Mouse (Mus musculus) forebrain, embryonic 12.5 days (tissue): ENCODE data around the gene Pi16. TPM values are rescaled to one million over a fixed set of nuclear protein-coding genes. Genes with fewer than 3 reads are reported as not detected.
"Not testable (repeated sequence)": the region's sequence is repeated elsewhere in the genome, so short reads cannot be mapped to it uniquely, and the experiment has no call there.

Source experiments
- ATAC-seq: fragments of 200-750 bp; cut with Nextera tagmentation; 2 replicates; pipeline ENCODE4 v1.8.0; 2017; ENCODE audit warnings: moderate TSS enrichment; ENCODE audit not compliant: low FRiP score
- H3K27ac ChIP-seq: fragments of 300-500 bp; sonication (generic); 2 replicates; pipeline ENCODE4 v1.5.1; 2016; ENCODE audit warnings: mild to moderate bottlenecking
- H3K27me3 ChIP-seq: fragments of 300-500 bp; sonication (generic); 2 replicates; pipeline ENCODE4 v1.6.1; 2016; ENCODE audit warnings: mild to moderate bottlenecking
- H3K36me3 ChIP-seq: fragments of 300-500 bp; sonication (generic); replicated peaks from 2 replicates; pipeline ENCODE4 v1.6.1; 2016; ENCODE audit warnings: mild to moderate bottlenecking
- H3K4me1 ChIP-seq: fragments of 300-500 bp; sonication (generic); 2 replicates; pipeline ENCODE4 v1.6.1; 2016
- H3K4me2 ChIP-seq: fragments of 300-500 bp; sonication (generic); 2 replicates; pipeline ENCODE4 v1.6.1; 2016; ENCODE audit warnings: mild to moderate bottlenecking, moderate library complexity
- H3K4me3 ChIP-seq: fragments of 300-500 bp; sonication (generic); replicated peaks from 2 replicates; pipeline ENCODE4 v1.5.1; 2016; ENCODE audit warnings: mild to moderate bottlenecking
- H3K9ac ChIP-seq: fragments of 300-500 bp; sonication (generic); 2 replicates; pipeline ENCODE4 v1.6.1; 2016; ENCODE audit warnings: mild to moderate bottlenecking
- H3K9me3 ChIP-seq: fragments of 300-500 bp; sonication (generic); 2 replicates; pipeline ENCODE4 v1.6.1; 2016
- WGBS: fragments of 180-500 bp; shearing (Covaris S2); methylation state at CpG from one replicate; pipeline ENCODE4 v1.1.7; 2016; 5-methylcytosine and 5-hydroxymethylcytosine counted together
- polyA plus RNA-seq: library from polyadenylated mRNA; unstranded; fragments of >200 nt; fragmentation: Nextera tagmentation; extraction: Ambion mirVana; gene quantifications from 2 replicates; pipeline ENCODE4 v1.2.1, GENCODE M21; 2016

The Pi16 gene
- polyA plus RNA-seq, 1 experiment from 2014 or later = 2.2 TPM

- Histone ChIP-seq H3K9me3 (no peaks in the 10 kb centered on the region), H3K27me3 (no peaks in the 10 kb centered on the region), H3K9ac (no peak overlapping the region), H3K36me3 (peaks cover 84% of the 10 kb centered on the region), H3K4me3 (no peak overlapping the region), H3K4me1 (peaks cover 29% of the 10 kb centered on the region), H3K27ac (0 out of 2 replicates have a peak overlapping the region, but pooled peaks have one; percentile 3), H3K4me2 (no peak overlapping the region)
- WGBS = 89% methylated on average over 18 of the region's 18 CpGs
- ATAC-seq = no peak
These were observed 23.2 kb downstream of the Pi16 start for GRCm38 (mm10) chr17:29340406-29341261.

- 0 out of 2 replicates have a peak, but pooled peaks have one; percentile 44 for ATAC-seq
- Histone ChIP-seq H3K36me3 (peaks cover 74% of the 10 kb centered on the region), H3K9me3 (no peaks in the 10 kb centered on the region), H3K4me1 (peaks cover 39% of the 10 kb centered on the region), H3K27ac (peak overlapping the region; percentile 66), H3K9ac (0 out of 2 replicates have a peak overlapping the region, but pooled peaks have one; percentile 12), H3K4me2 (no peak overlapping the region), H3K27me3 (no peaks in the 10 kb centered on the region), H3K4me3 (no peak overlapping the region)
- WGBS = 21% methylated on average over 9 of the region's 9 CpGs
These were observed 24.1 kb downstream of the Pi16 start for GRCm38 (mm10) chr17:29341591-29342003.

GRCm38 (mm10) chr17:29342010-29342910, 24.8 kb downstream of the Pi16 start:
- H3K9me3 ChIP-seq = no peaks in the 10 kb centered on the region
- H3K4me3 ChIP-seq = no peak overlapping the region
- 54% methylated on average over 13 of the region's 13 CpGs for WGBS
- peaks cover 40% of the 10 kb centered on the region for H3K4me1 ChIP-seq
- peaks cover 68% of the 10 kb centered on the region for H3K36me3 ChIP-seq
- no peaks in the 10 kb centered on the region for H3K27me3 ChIP-seq
- H3K4me2 ChIP-seq = no peak overlapping the region
- peak overlapping the region; percentile 66 for H3K27ac ChIP-seq
- 0 out of 2 replicates have a peak overlapping the region, but pooled peaks have one; percentile 12 for H3K9ac ChIP-seq
- 0 out of 2 replicates have a peak, but pooled peaks have one; percentile 21 for ATAC-seq

GRCm38 (mm10) chr17:29343241-29343640, 25.8 kb downstream of the Pi16 start:
- Histone ChIP-seq H3K9ac (no peak overlapping the region), H3K4me1 (peaks cover 45% of the 10 kb centered on the region), H3K4me3 (no peak overlapping the region), H3K27ac (no peak overlapping the region), H3K9me3 (no peaks in the 10 kb centered on the region), H3K27me3 (no peaks in the 10 kb centered on the region), H3K36me3 (peaks cover 59% of the 10 kb centered on the region), H3K4me2 (no peak overlapping the region)
- 90% methylated on average over 5 of the region's 5 CpGs for WGBS
- ATAC-seq = no peak

- Histone ChIP-seq H3K36me3 (peaks cover 39% of the 10 kb centered on the region), H3K27me3 (no peaks in the 10 kb centered on the region), H3K27ac (no peak overlapping the region), H3K4me1 (peaks cover 47% of the 10 kb centered on the region), H3K4me2 (peak overlapping the region; percentile 77; the same call in 1 of the 2 replicates), H3K9ac (no peak overlapping the region; the same call in 1 of the 2 replicates), H3K4me3 (no peak overlapping the region), H3K9me3 (no peaks in the 10 kb centered on the region)
- ATAC-seq = no peak
- WGBS = 95% methylated on average over 12 of the region's 12 CpGs
These were observed 27.8 kb downstream of the Pi16 start for GRCm38 (mm10) chr17:29345272-29345671.

- peaks cover 30% of the 10 kb centered on the region for H3K36me3 ChIP-seq
- no peaks in the 10 kb centered on the region for H3K9me3 ChIP-seq
- H3K27ac ChIP-seq = peak overlapping the region; percentile 90
- H3K4me2 ChIP-seq = peak overlapping the region; percentile 77
- H3K4me3 ChIP-seq = peak overlapping the region; percentile 75
- peak; percentile 5; the same call in 1 of the 2 replicates for ATAC-seq
- no peaks in the 10 kb centered on the region for H3K27me3 ChIP-seq
- WGBS = 5% methylated on average over 11 of the region's 11 CpGs
- H3K9ac ChIP-seq = peak overlapping the region; percentile 93
- H3K4me1 ChIP-seq = peaks cover 39% of the 10 kb centered on the region
These were observed 29.1 kb downstream of the Pi16 start for GRCm38 (mm10) chr17:29346496-29347125.

GRCm38 (mm10) chr17:29347126-29347644, 29.7 kb downstream of the Pi16 start:
- peak overlapping the region; percentile 75 for H3K4me3 ChIP-seq
- peak overlapping the region; percentile 90 for H3K27ac ChIP-seq
- peak overlapping the region; percentile 77 for H3K4me2 ChIP-seq
- H3K9ac ChIP-seq = peak overlapping the region; percentile 93
- peaks cover 34% of the 10 kb centered on the region for H3K4me1 ChIP-seq
- no peaks in the 10 kb centered on the region for H3K27me3 ChIP-seq
- WGBS = under 1% methylated on average over 44 of the region's 45 CpGs
- no peaks in the 10 kb centered on the region for H3K9me3 ChIP-seq
- peak; percentile 51 for ATAC-seq
- H3K36me3 ChIP-seq = peaks cover 24% of the 10 kb centered on the region

- peak within 1 kb of the TSS; percentile 93 for H3K9ac ChIP-seq
- no peaks in the 10 kb centered on the region for H3K27me3 ChIP-seq
- ATAC-seq = peak; percentile 96
- peak within 1 kb of the TSS; percentile 75 for H3K4me3 ChIP-seq
- no peaks in the 10 kb centered on the region for H3K9me3 ChIP-seq
- peak within 1 kb of the TSS; percentile 90 for H3K27ac ChIP-seq
- H3K4me1 ChIP-seq = peaks cover 28% of the 10 kb centered on the region
- WGBS = 1% methylated on average over 43 of the region's 53 CpGs
- H3K4me2 ChIP-seq = peak within 1 kb of the TSS; percentile 77
- H3K36me3 ChIP-seq = peaks cover 19% of the 10 kb centered on the region
These were observed 30.3 kb downstream of the Pi16 start, which contains the start of gene Mtch1 for GRCm38 (mm10) chr17:29347645-29348256. Mtch1 (minus strand) TSS chr17:29347934.

GRCm38 (mm10) chr17:29348996-29349395, 31.5 kb downstream of the Pi16 start:
- Histone ChIP-seq H3K4me2 (no peak overlapping the region), H3K27ac (no peak overlapping the region), H3K9me3 (no peaks in the 10 kb centered on the region), H3K27me3 (no peaks in the 10 kb centered on the region), H3K36me3 (peaks cover 8% of the 10 kb centered on the region), H3K4me1 (peaks cover 25% of the 10 kb centered on the region), H3K9ac (no peak overlapping the region), H3K4me3 (no peak overlapping the region)
- no peak for ATAC-seq
- WGBS = 86% methylated on average over 2 of the region's 2 CpGs

GRCm38 (mm10) chr17:29351056-29351455, 33.6 kb downstream of the Pi16 start:
- not testable (repeated sequence) for ATAC-seq, H3K4me2 ChIP-seq, H3K9me3 ChIP-seq, H3K36me3 ChIP-seq, H3K27ac ChIP-seq, H3K27me3 ChIP-seq, H3K4me3 ChIP-seq, H3K9ac ChIP-seq
- H3K4me1 ChIP-seq = peaks cover 30% of the 10 kb centered on the region
- 57% methylated on average over 5 of the region's 5 CpGs for WGBS

GRCm38 (mm10) chr17:29355461-29355840, 38.0 kb downstream of the Pi16 start:
- WGBS = 13% methylated on average over 5 of the region's 5 CpGs
- Histone ChIP-seq H3K4me1 (peaks cover 35% of the 10 kb centered on the region), H3K4me2 (peak overlapping the region; percentile 62), H3K4me3 (0 out of 2 replicates have a peak overlapping the region, but pooled peaks have one; percentile 0), H3K36me3 (no peaks in the 10 kb centered on the region), H3K27ac (peak overlapping the region; percentile 99), H3K27me3 (no peaks in the 10 kb centered on the region), H3K9me3 (no peaks in the 10 kb centered on the region), H3K9ac (0 out of 2 replicates have a peak overlapping the region, but pooled peaks have one; percentile 29)
- ATAC-seq = peak; percentile 70
